Mouse (Mus musculus): ENCODE data around the gene Gm11011. TPM values are rescaled to one million over a fixed set of nuclear protein-coding genes. Genes with fewer than 3 reads are reported as not detected.

Gene Gm11011
- polyA plus RNA-seq, 1 experiment from 2014 or later, result not detected

Other genes starting within 250 kb of the Gm11011 start
- gene Tshz2, start 45.3 kb upstream of the Gm11011 start, polyA plus RNA-seq (2016; fragmentation: Nextera tagmentation; extraction: Ambion mirVana), result 10.9 and 12.0 TPM in 2 replicates

Data from limb, embryonic 12.5 days (tissue).